Mouse (Mus musculus): ENCODE measurements around the gene Serinc5.
A peak's percentile ranks its signal among the peaks of the same experiment; 100 is the strongest.

Serinc5 gene

DNA sequence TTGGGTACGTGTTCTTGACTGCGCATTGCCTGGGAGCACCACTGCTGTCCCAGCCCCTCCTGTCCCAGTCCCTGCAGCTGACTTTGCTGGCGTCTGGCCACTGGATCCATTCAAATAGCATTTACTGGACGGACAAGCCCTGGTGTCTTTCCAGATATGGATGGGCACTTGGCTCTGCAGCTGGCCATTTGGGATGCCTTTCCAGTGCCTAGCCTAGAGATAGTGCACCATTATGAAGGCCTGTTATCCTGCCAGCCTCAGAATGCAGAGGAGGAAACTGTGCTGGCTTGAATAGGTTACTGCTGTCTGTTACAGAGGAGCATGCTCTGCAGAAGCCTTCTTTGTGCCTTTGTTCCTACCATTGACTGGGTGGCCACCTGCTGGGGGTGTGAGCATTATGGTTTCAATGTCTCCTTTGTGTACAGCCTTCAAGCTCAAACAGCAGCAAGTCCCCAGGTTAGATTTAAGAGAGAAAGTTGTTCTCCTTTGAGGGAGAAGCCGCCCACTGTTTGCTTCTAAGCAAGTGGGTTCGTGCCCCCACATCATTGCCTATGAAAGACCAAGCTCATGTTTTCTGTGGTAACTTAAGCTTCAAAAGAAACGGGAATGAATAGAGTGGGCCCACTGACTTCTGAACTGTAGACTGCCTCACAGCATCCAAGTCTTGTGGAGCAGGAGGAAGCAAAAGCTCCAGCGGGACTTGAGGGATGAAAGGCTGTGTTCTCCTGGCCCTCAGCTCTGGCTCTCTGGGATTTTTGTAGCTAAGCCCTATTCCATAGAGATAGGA lies 92.5 kb downstream of the Serinc5 start:
- peak; percentile 31 for DNase-seq (ENCODE audit: low read depth, low spot score)

DNA sequence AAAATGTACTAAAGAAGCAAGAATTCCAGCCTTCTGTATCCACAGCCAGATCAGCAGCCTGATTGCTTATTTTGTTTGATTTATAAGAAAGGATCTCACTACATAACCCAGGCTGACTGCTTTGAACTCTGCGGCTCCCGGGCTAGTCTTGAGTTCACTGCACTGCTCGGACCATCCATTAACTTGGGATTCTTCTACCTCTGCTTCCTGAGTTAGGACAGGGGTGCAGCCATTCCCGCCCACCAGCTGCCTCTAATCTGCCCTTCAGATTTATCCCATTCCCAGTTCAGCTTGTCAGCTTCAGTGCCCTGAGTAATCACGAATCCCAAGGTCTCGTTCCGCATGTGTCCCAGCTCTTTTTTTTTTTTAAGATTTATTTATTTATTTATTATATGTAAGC lies 93.3 kb downstream of the Serinc5 start:
- no peak for DNase-seq (ENCODE audit: low read depth, low spot score)

GRCm38 (mm10) chr13:92705016-92705535 lies 94.2 kb downstream of the Serinc5 start:
- DNase-seq (ENCODE audit: low read depth, low spot score), result no peak

DNA sequence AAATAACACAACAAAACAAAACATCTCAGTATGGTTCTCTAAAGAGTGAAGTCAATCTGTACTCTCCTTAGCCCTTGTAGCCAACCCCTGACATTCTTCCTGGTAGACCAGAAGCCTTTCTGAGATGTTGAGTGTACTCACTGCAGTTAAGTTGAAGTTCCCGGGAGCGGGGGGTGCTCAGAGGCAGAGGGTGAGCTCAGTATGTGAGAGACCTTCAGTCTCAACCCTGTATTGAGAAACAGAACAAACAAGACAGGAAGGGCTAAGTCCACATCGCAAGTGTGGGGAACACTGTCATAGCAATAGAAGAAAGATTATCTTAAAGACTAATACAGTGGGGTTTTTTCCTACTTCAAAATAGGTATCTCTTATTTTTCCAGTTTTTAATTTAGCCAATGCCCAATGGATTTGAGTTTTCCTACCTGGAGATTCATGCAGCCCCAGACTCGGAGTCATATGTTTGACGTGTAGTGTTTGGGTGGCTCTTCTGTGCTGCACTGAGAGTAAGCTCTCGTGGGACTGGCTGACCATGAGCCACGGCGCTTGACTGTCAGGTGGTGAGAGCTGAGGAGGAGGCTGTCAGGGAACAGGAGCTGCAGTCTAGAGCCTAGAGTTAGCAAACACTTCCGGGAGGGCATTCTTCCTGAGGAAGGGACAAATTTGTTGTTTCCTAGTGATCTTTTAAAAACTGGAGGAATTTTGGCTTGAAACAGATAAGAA lies 95.6 kb downstream of the Serinc5 start:
- no peak for DNase-seq (ENCODE audit: low read depth, low spot score)

GRCm38 (mm10) chr13:92707941-92708340 lies 97.0 kb downstream of the Serinc5 start:
- DNase-seq (ENCODE audit: low read depth, low spot score), result no peak

- no peak for DNase-seq (ENCODE audit: low read depth, low spot score)
These were observed 97.6 kb downstream of the Serinc5 start for GRCm38 (mm10) chr13:92708466-92708865.

GRCm38 (mm10) chr13:92709535-92709934 lies 98.6 kb downstream of the Serinc5 start:
- no peak for DNase-seq (ENCODE audit: low read depth, low spot score)

DNA sequence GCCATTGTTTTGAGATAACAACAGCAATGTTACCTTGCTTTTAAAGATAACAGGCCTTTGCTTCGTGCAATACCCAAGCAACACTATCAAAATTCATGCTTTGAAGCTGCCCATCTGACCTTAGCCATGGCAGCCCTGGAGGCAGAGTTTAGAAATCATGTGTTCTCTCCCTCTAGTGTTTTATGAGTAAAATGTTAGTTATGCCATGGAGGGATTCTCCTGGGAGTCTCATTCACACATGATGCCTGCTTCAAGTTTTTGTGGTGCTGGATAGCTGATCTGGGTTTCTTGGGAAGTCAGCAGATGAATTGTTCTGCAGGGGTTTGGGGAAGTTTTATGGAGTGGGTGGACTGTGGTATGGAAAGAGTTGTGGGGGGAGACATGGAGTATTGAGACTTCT lies 99.5 kb downstream of the Serinc5 start:
- DNase-seq (ENCODE audit: low read depth, low spot score), result no peak

GRCm38 (mm10) chr13:92711821-92712220 lies 100.9 kb downstream of the Serinc5 start:
- DNase-seq (ENCODE audit: low read depth, low spot score), result no peak

DNA sequence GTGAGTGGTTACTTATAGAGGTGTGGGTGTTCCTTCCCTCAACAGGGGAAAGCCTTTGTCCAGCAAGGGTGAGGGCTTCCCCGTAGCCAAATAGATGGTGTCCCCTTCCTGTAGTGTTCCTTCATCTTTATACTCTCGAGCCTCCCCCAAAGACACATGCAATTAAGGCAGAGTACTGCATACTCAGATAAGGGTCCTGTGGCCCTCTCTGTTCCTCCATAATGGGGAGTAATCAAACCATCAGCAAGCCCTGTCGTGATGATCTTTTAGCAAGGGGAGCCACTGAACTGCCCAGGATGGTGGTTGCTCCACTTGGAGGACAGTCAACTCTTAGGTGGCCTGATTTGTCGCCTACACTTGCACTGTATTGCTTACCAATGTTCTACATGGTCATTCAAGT lies 101.7 kb downstream of the Serinc5 start:
- no peak for DNase-seq (ENCODE audit: low read depth, low spot score)

- no peak for DNase-seq (ENCODE audit: low read depth, low spot score)
These were observed 107.2 kb downstream of the Serinc5 start for GRCm38 (mm10) chr13:92717851-92718665.

DNA sequence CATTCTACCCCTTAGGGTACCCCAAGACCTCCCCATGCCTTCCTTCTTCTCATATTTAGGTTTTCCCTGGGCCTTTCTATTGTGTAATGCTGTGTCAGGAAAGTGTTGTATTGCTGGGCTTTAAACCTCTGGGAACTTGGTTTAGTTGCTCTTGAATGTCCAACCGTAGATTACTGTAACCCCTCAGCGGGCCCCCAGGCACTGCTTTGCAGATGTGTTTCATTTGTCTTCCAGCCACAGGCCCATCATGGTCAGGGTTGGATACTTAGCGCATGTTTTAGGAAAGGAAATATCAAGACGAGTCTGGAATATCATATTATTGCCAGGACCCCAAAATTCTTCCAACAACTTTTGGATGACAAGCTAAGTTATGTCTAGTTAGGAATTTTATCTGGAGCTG lies 110.1 kb downstream of the Serinc5 start:
- no peak for DNase-seq (ENCODE audit: low read depth, low spot score)

DNA sequence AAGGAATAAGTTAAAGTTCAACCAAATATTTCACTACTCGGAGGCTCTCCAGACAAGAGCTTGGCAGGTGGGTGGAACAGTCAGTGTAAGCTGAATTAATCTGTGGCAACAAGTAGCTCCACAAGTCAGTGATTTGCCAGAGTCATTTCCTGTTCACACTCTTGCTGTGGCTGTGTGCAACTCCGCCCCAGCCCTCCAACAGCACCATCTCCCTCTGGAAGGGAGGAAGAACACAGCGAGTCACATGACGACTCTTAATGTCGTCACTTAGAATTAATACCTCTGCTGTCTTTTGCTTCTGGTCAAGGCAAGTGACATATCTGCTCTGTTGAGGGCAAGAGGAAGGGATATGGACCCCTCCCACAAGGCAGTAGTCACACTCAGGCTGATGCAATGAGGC lies 111.5 kb downstream of the Serinc5 start:
- DNase-seq (ENCODE audit: low read depth, low spot score), result no peak

DNA sequence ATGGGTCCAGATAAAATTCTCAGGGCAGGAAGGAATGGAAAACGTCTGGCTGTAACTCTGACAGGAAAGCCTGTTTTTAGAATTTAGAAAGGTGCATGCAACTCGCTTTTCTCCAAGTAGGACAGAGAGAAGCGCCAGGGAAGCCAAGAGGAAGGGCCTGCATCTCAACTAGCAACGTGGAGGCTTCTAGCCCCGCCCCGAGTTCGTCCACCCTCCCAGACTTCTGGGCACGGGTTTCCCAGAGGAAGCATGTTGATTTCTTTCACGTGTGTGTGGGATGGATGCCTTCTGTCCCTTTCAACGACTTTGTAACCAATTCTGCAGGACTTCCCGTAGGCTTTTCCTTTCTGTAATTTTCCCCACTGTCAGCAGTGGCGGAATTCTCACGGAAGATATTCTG lies 118.9 kb downstream of the Serinc5 start:
- DNase-seq (ENCODE audit: low read depth, low spot score), result no peak

GRCm38 (mm10) chr13:92731811-92732210 lies 120.9 kb downstream of the Serinc5 start:
- no peak for DNase-seq (ENCODE audit: low read depth, low spot score)

DNA sequence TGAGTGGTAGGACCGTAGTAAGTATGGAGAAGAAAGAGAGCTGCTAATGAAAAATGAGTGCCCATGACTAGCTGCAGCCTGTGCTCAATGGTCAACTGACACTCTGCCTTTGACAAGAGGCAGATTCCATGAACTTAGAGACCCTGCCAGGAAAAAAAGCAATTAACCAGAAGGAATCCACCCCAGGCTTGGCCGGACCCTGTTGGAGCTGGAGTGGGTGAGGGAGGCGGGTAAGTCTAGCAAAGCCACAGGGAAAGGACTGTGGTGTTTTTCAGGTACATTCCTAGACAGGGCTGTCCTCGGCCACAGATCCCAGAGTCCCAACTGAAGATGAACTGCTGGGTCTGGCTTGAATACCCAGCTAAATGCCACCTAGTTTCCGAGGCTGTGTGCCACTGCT lies 121.9 kb downstream of the Serinc5 start:
- DNase-seq (ENCODE audit: low read depth, low spot score), result no peak

GRCm38 (mm10) chr13:92733252-92733651 lies 122.4 kb downstream of the Serinc5 start:
- DNase-seq (ENCODE audit: low read depth, low spot score), result no peak

DNA sequence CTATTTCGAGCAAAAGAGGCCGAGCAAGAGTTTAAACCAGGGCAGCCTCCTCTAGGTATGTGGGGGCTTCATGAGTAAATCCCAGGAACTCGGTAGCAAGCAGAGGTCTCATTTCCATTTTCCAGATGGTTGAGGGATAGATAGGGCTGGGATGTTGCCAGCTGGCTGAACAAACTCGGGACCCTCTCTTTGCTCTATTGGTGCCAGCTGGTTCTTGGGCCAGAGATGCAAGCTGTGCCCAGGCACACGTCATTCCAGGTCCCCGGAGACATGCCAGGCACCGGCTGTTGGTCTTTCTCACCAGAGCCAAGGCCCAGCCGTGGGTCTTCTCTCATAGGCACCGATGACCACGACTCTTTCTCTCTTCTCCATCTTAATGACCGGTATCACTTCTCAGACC lies 122.8 kb downstream of the Serinc5 start:
- no peak for DNase-seq (ENCODE audit: low read depth, low spot score)

DNA sequence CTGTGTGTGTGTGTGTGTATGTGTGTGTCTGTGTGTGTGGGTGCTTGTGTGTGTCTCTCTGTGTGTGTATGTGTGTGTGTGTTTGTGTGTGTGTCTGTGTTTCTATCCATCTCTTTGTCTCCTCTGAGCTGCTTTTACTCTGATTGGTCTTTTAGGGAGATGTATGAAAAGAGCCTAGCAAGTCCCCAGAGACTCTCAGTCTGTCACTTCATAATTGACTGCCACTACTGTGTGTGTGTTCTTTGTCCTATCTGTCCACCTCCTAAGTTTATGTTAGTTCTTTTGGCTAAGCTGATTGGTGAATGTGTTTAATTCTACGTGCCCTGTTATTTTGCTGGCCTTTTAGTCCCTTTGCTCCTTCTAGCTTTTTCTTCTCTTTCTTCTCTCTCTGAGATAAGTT lies 124.8 kb downstream of the Serinc5 start:
- no peak for DNase-seq (ENCODE audit: low read depth, low spot score)

GRCm38 (mm10) chr13:92736516-92737300 lies 125.8 kb downstream of the Serinc5 start:
- no peak for DNase-seq (ENCODE audit: low read depth, low spot score)

DNA sequence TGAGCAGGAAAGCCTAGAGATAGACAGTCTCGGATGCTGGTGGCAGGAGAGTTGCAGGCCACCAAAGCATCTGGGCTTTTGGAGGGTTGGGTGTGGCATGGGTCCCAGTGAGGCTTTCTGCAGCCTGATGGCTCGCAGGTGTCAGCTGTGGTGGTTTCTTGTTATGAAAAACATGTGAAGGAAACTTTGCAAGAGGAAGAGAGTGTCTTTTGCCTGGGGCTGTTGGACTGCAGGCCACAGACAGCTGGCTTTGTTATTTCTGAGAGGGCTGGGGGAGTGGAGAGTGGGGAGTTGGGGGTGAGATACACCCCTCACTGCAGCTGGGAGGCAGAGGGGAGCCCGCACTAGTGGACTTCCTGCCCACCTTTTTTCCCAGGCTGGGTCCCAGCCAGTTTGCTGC lies 127.9 kb downstream of the Serinc5 start:
- DNase-seq (ENCODE audit: low read depth, low spot score), result no peak

All from embryo, embryonic 11.5 days (tissue).